Mouse (Mus musculus): ENCODE results near the gene Crisp4. TPM values are rescaled to one million over a fixed set of nuclear protein-coding genes. Genes with fewer than 3 reads are reported as not detected.

The Crisp4 gene
- polyA plus RNA-seq, 1 experiment from 2014 or later, result not detected

DNA sequence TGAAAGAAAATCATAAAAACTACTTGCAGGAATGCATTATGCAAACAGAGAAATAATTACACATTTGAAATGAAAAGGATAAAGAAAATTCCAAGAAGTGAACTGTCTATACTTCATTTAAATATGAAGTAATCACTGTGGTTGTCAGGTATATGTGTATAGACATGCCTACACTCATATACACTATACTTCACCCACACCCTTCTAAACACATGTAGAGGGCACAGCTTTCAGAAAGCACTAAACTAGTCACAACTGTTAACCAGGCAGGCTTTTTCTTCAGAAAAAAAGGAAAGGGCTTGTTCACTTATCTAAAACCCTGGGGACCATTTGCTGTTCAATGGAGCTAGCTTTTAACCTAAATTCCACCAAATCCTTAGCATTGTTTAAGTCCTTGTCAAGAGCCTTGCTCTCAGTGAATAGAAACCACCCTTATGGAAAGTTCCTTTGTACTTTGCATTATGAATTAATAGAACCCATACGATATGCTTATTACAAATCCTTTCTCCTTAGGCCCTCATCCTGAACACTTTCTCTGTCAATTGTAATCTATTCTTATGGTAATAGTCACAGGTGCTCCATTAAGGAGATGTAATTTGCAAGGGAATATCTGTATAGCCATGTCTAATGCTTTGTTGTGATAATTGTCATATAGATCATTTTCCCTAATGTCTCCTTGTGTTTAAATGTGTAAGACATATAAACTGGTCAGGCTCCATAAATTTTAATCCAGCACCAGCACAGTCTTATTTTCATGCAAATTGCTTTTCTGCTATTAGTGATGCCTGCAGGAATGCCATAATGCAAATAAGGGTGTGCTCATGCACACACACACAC, 40.5 kb downstream of the Crisp4 start:
- Histone ChIP-seq H3K36me3 (no peaks in the 10 kb centered on the region), H3K4me1 (no peaks in the 10 kb centered on the region), H3K9ac (no peak overlapping the region), H3K4me2 (no peak overlapping the region), H3K27me3 (no peaks in the 10 kb centered on the region), H3K9me3 (no peaks in the 10 kb centered on the region), H3K27ac (no peak overlapping the region), H3K4me3 (no peak overlapping the region)
- no peak for ATAC-seq (ENCODE audit: borderline replicate concordance, extremely low read depth, low FRiP score, low TSS enrichment)
- WGBS, result 80% methylated on average over 1 of the region's 1 CpGs

Other genes with a start within 250 kb of the Crisp4 start
- gene Defb18, start 91.5 kb upstream of the Crisp4 start, polyA plus RNA-seq (2015; fragmentation: Nextera tagmentation; extraction: Ambion mirVana), result not detected in 2 replicates
- not detected in 2 replicates for gene Defb41, start 119.2 kb upstream of the Crisp4 start, polyA plus RNA-seq (2015; fragmentation: Nextera tagmentation; extraction: Ambion mirVana)